Mouse (Mus musculus): ENCODE data around the gene Baz1a. TPM values are rescaled to one million over a fixed set of nuclear protein-coding genes. Genes with fewer than 3 reads are reported as not detected.
A peak's percentile ranks its signal among the peaks of the same experiment; 100 is the strongest.
"Not testable (repeated sequence)": the region's sequence is repeated elsewhere in the genome, so short reads cannot be mapped to it uniquely, and the experiment has no call there.

Gene Baz1a
- total and polyA plus RNA-seq, 2 experiments = 1.6 to 6.8 TPM

- H3K4me3 ChIP-seq (ENCODE audit: insufficient read depth, low read depth, low read length) = no peak overlapping the region
- no peak for DNase-seq (ENCODE audit: extremely low read depth, low read depth, low spot score)
- no peak overlapping the region for H3K9ac ChIP-seq (ENCODE audit: low read depth, low read length)
- 92% methylated on average over 4 of the region's 4 CpGs for WGBS
- peaks cover 5% of the 10 kb centered on the region for H3K36me3 ChIP-seq (ENCODE audit: control insufficient read depth, insufficient read depth, low read length)
- no peak for TF ChIP-seq CTCF (IDR thresholded peaks at IDR 0.05; ENCODE audit: low read depth, low read length)
- peaks cover 12% of the 10 kb centered on the region for H3K4me1 ChIP-seq (ENCODE audit: control insufficient read depth, insufficient read depth, low read length)
- H3K27me3 ChIP-seq (ENCODE audit: control insufficient read depth, insufficient read depth, low read length) = no peaks in the 10 kb centered on the region
- H3K27ac ChIP-seq (replicated peaks; ENCODE audit: insufficient read depth, low read depth, low read length) = no peak overlapping the region
- H3K79me2 ChIP-seq (ENCODE audit: control insufficient read depth, insufficient read depth, low read length) = peaks cover 8% of the 10 kb centered on the region; the same call in 1 of the 2 replicates
Observed at GRCm38 (mm10) chr12:54956457-54956856, 57.7 kb downstream of the Baz1a start.

- H3K4me1 ChIP-seq (ENCODE audit: control insufficient read depth, insufficient read depth, low read length) = peaks cover 5% of the 10 kb centered on the region; the same call in 1 of the 2 replicates
- H3K79me2 ChIP-seq (ENCODE audit: control insufficient read depth, insufficient read depth, low read length) = no peaks in the 10 kb centered on the region
- H3K9ac ChIP-seq (ENCODE audit: low read depth, low read length) = no peak overlapping the region
- H3K27ac ChIP-seq (replicated peaks; ENCODE audit: insufficient read depth, low read depth, low read length) = no peak overlapping the region
- H3K36me3 ChIP-seq (ENCODE audit: control insufficient read depth, insufficient read depth, low read length) = peaks cover 15% of the 10 kb centered on the region
- 45% methylated on average over 6 of the region's 6 CpGs for WGBS
- TF ChIP-seq CTCF (IDR thresholded peaks at IDR 0.05; ENCODE audit: low read depth, low read length) (no peak), POLR2A (IDR thresholded peaks at IDR 0.05; ENCODE audit: extremely low read depth, insufficient read depth, low read length) (no peak)
- no peak overlapping the region for H3K4me3 ChIP-seq (ENCODE audit: insufficient read depth, low read depth, low read length)
- peak; percentile 67 for DNase-seq (ENCODE audit: extremely low read depth, low read depth, low spot score)
- H3K27me3 ChIP-seq (ENCODE audit: control insufficient read depth, insufficient read depth, low read length) = no peaks in the 10 kb centered on the region
Observed at GRCm38 (mm10) chr12:54946116-54946515, 68.0 kb downstream of the Baz1a start.

- 99% methylated on average over 6 of the region's 6 CpGs for WGBS
Observed at GRCm38 (mm10) chr12:54942586-54943157, 71.5 kb downstream of the Baz1a start.

GRCm38 (mm10) chr12:54937581-54938343, 76.4 kb downstream of the Baz1a start:
- not testable (repeated sequence) for H3K27ac ChIP-seq (replicated peaks; ENCODE audit: insufficient read depth, low read depth, low read length); H3K79me2 ChIP-seq (ENCODE audit: control insufficient read depth, insufficient read depth, low read length); H3K27me3 ChIP-seq (ENCODE audit: control insufficient read depth, insufficient read depth, low read length); H3K4me3 ChIP-seq (ENCODE audit: insufficient read depth, low read depth, low read length); H3K9ac ChIP-seq (ENCODE audit: low read depth, low read length); DNase-seq (ENCODE audit: extremely low read depth, low read depth, low spot score); H3K4me1 ChIP-seq (ENCODE audit: control insufficient read depth, insufficient read depth, low read length)
- 89% methylated on average over 5 of the region's 5 CpGs for WGBS
- H3K36me3 ChIP-seq (ENCODE audit: control insufficient read depth, insufficient read depth, low read length) = peaks cover 27% of the 10 kb centered on the region

More at GRCm38 (mm10) chr12:54942586-54943157, 71.5 kb downstream of the Baz1a start:
- not testable (repeated sequence) for DNase-seq (ENCODE audit: extremely low read depth, low read depth, low spot score); H3K4me3 ChIP-seq (ENCODE audit: insufficient read depth, low read depth, low read length); H3K9ac ChIP-seq (ENCODE audit: low read depth, low read length); H3K27ac ChIP-seq (replicated peaks; ENCODE audit: insufficient read depth, low read depth, low read length); H3K79me2 ChIP-seq (ENCODE audit: control insufficient read depth, insufficient read depth, low read length); H3K4me1 ChIP-seq (ENCODE audit: control insufficient read depth, insufficient read depth, low read length); H3K27me3 ChIP-seq (ENCODE audit: control insufficient read depth, insufficient read depth, low read length)
- H3K36me3 ChIP-seq (ENCODE audit: control insufficient read depth, insufficient read depth, low read length) = peaks cover 26% of the 10 kb centered on the region

GRCm38 (mm10) chr12:54910387-54910786, 103.8 kb downstream of the Baz1a start:
- H3K79me2 ChIP-seq (ENCODE audit: control insufficient read depth, insufficient read depth, low read length) = no peaks in the 10 kb centered on the region
- no peak for TF ChIP-seq CTCF (IDR thresholded peaks at IDR 0.05; ENCODE audit: low read depth, low read length)
- TF ChIP-seq POLR2A (IDR thresholded peaks at IDR 0.05; ENCODE audit: extremely low read depth, insufficient read depth, low read length) = no peak
- WGBS = 72% methylated on average over 3 of the region's 3 CpGs
- H3K4me3 ChIP-seq (ENCODE audit: insufficient read depth, low read depth, low read length) = no peak overlapping the region
- H3K4me1 ChIP-seq (ENCODE audit: control insufficient read depth, insufficient read depth, low read length) = no peaks in the 10 kb centered on the region
- peaks cover 48% of the 10 kb centered on the region for H3K36me3 ChIP-seq (ENCODE audit: control insufficient read depth, insufficient read depth, low read length)
- no peaks in the 10 kb centered on the region for H3K27me3 ChIP-seq (ENCODE audit: control insufficient read depth, insufficient read depth, low read length)
- no peak for DNase-seq (ENCODE audit: extremely low read depth, low read depth, low spot score)
- no peak overlapping the region for H3K9ac ChIP-seq (ENCODE audit: low read depth, low read length)
- no peak overlapping the region for H3K27ac ChIP-seq (replicated peaks; ENCODE audit: insufficient read depth, low read depth, low read length)

- H3K79me2 ChIP-seq (ENCODE audit: control insufficient read depth, insufficient read depth, low read length); DNase-seq (ENCODE audit: extremely low read depth, low read depth, low spot score); H3K9ac ChIP-seq (ENCODE audit: low read depth, low read length); H3K4me1 ChIP-seq (ENCODE audit: control insufficient read depth, insufficient read depth, low read length); H3K4me3 ChIP-seq (ENCODE audit: insufficient read depth, low read depth, low read length); H3K27ac ChIP-seq (replicated peaks; ENCODE audit: insufficient read depth, low read depth, low read length); H3K27me3 ChIP-seq (ENCODE audit: control insufficient read depth, insufficient read depth, low read length): not testable (repeated sequence)
- WGBS = 61% methylated on average over 2 of the region's 2 CpGs
- H3K36me3 ChIP-seq (ENCODE audit: control insufficient read depth, insufficient read depth, low read length) = peaks cover 23% of the 10 kb centered on the region
Observed at GRCm38 (mm10) chr12:54892559-54892958, 121.6 kb downstream of the Baz1a start.

Data from liver, adult 2 months (tissue).